Mouse (Mus musculus): ENCODE data around the gene Tmem184a. TPM values are rescaled to one million over a fixed set of nuclear protein-coding genes. Genes with fewer than 3 reads are reported as not detected.

Gene Tmem184a
- polyA plus RNA-seq (2017; shearing (Covaris generic)): under 1 TPM in 1 of 3 experiments, not detected in 2; 0.12 TPM

DNA sequence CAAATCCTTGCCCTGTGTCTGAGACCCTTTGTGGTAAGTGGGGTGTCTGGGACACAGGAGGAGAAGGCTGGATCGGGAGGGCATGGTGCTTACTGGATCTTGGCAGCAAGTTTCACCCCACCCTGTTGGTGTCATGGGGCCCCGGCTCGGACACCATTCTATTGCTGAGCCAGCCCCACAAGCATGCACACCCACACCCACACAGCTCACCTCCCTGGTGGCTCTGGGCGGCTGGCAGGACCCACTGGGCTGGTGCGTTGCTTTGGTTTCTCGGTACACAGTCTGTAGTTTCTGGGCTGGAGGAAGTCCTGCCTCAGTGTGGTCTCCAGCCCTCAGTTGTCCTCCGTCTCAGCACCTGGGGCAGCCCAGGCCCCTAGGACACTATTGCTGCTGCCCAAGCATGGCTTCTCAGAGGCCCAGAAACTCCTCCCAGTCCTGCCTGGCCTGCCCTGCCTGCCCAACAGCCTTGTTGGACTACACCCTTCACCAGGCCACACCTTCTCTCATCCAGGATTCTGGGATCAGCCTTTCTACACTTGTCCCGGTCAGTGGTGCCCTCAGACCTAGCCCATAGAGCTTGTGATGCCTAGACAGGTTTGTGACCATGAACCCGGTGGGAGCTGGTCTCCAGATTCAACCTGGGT is at the start of gene Tmem184a:
Gene Tmem184a, minus strand, starts transcription at position 380 of the 644 bp plus-strand sequence.
- ATAC-seq: no peak

DNA sequence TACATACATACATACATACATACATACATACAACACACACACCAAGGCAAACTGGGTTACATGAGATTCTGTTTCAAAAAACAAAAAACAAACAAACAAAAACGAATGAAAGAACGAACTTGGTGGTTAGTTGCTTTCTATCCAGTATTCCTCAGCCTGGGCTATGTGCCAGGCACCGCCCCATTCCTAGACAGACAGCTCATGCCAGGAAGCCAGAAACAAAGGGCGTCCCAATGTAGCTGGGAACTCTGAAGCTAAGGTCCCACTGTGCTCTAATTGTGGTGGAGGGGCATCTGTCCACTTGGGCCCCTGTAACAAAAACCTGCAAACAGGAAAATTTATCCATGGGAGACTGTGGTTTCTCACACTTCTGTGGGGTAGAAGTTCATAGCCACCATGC is 43.0 kb upstream of the Tmem184a start:
- ATAC-seq: no peak

DNA sequence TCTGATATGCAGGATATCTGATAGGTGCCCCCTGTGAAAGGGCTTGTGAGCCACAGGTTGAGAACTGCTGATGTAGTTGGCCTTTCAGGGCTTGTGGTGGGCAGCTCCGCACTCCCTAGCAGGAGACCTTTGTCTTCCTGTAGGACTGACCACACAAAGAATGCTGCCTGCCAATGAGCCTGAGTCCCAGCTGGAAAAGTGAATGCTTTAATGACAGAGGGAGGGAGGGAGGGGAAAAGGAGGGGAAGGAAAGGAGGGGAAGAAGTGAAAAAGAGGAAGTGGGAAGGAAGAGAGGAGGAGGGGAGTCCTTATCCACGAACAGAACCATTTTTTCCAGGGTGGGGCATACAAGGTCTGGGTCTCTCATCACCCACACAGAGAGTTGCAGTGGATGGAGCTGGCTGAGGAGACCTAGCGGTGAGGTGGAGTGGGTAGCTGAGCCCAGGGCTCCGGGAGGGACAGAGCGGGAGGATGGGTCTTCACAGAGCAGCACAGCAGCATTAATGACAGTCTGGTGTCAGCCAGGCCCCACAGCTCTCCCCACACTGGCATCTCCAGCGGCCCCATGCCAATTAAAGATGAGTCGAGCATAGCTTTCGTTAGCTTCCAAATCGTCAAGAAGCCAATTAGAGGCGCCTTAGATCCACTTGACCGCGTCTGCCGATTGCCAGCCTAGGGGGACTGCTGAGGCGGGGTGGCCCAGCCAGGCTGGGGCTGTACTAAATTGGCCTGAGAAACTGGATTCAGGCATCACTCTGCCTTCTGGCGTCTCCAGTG is 40.8 kb upstream of the Tmem184a start:
- no peak for ATAC-seq

DNA sequence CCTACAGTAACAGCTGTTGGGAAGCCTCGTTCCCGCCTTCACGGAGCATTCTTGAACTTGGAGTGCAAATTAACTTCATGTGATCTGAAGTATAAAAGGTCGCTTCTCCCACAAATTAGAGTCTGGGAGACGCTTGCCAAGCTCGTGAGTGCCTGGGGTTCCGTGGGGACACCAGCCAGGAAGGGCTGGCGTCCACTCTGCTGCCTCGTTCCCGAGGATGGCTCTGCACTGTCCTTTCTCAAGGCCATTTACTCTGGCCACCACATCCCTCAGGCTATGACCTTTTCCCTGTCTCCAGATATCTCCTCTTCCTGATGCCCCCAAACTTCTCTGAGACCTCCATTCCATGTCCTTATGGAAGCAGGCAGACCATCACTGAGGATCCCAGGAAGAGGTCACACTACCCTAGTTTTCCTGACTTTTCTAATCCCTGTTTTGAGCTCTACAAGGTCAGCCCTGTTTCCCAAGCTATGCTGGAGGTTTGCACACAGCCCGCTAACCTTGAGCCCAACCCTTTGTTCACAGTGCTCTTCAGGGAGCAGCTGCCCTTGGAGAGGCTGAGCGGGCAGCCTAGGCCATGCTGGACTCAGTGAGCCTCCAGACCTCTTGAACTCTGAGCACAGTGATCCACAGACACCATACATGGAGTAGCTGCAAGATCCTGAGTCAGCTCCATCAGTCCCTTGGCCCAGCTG is 30.1 kb upstream of the Tmem184a start:
- no peak for ATAC-seq

DNA sequence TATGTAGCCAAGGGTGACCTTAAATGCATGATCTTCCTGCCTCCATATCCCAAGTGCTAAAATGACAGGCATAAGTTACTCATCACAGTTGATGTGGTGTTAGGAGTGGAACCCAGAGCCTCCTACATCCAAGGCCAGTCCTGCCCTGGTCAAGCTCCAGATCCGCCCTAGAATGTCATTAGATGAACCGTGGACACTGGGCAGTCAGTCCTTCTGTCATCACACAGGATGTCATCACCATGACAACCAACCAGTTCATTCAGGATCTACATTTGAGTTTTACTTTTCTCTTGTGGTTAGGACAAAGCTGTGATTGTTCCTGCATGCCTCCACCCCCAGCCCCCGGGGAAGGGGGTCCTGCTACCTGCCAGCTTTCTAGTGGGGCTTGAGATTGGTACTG is 19.4 kb upstream of the Tmem184a start:
- no peak for ATAC-seq

DNA sequence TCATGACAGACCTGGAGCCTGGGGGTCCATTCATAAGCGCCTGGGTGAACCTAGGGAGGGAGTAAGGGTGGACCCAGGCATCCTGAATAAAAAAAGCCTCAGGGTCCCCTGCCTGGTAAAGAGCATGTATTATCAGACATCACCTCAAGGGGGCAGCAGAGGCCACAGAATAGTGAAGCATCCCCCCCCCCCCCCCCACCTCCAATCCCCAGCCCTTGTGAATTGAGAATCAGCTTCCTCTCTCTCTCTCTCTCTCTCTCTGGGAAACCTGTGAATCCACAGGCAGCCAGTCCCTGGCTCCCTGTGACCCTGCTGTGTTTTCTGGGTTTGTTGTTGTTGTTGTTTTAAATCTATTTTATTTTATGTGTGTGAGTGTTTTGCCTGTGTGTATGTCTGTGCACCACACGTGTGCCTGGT is 18.8 kb upstream of the Tmem184a start:
- ATAC-seq: peak; percentile 52

DNA sequence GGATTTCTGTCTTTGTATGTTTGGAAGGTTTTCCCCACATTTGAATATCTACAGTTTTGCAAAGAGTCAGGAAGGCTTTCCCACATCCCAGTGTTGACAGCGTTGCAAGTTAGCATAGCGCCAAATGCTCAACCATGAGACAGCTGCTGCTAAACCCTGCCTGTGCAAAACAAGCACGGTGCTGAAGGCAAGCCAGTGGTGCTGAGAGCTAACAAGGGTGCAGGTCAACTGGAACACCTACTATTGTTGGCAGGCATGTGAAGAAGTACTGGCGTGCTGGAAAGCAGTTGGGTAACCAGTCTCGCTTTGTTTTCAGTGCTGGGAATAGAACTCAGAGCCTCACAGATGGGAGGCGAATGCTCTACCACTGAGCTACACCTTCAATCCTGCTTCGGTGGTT is 16.0 kb upstream of the Tmem184a start:
- ATAC-seq: no peak

DNA sequence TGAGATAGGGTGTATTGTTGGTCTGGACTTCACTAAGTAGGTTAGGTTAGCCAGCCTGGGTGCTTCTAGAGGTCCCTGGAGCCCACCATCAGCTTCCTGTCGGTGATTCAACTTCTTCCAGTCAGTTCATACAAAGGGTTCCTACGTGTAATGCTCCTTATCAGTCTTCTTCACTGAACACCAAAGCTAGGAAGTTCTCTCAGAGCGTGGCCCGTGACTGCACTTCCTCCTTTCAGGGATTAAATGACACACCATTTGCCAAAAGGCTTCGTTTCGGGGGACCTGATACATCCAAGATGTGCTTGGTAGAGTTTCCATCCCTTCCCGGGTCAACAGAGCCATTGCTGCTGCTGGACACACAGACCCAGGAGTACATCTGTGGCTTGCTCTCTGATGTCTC is 12.4 kb upstream of the Tmem184a start:
- ATAC-seq: no peak

DNA sequence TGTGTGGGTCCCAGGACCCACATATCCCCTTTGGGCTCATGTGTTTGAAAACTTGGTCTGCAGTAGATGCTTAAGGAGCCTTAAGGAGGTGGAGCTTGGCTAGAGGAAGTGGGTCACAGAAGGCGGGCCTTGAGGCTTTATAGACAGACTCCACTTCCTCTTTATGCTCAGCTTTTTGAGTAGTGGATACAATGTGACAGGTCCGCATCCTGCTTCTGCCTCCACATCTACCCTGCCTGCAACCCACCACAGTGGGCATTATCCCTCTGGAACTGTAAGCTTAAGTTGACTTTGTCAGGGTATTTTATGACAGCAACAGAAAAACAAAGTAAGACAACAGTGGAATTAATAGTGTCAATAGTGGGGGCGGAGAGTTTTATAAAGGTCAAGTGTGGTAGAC is 11.0 kb upstream of the Tmem184a start:
- ATAC-seq: peak; percentile 92

DNA sequence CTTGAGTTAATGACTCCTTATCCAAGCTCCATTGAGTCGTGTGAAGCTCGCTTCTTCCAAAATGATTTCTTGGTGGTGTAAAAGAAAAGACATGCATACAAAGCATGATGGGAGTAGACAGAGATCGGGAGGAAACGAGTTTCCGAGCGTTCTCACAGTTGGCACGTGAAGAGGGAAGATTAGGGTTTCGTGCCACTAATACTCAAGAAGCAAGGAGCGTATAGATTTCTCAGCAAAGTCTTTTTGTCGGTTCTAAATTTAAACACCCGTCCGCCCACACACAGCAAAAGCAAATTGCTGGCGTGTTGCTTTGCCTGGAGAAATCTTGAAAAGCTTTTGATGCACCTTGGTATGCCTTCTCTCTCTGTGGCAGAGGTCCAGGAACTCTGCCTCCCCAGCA is 9.7 kb upstream of the Tmem184a start:
- no peak for ATAC-seq

DNA sequence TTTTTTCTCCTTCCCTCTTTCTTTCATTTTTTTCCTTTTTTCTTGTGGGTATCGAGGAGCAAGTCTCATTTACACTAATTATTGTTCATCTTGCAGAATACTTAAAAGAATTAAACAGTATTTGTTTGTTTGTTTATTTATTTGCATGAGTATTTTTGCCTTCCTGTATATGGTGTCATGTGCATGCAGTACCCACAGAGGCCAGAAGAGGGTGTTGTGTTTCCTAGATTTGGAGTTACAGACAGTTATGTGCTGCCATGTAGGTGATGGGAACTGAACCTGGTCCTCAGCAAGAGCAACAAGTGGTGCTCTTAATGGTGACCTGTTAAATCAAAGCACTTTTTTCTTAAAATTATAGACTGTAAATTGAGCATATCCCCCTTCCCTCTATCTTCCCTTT is 7.9 kb upstream of the Tmem184a start:
- no peak for ATAC-seq

DNA sequence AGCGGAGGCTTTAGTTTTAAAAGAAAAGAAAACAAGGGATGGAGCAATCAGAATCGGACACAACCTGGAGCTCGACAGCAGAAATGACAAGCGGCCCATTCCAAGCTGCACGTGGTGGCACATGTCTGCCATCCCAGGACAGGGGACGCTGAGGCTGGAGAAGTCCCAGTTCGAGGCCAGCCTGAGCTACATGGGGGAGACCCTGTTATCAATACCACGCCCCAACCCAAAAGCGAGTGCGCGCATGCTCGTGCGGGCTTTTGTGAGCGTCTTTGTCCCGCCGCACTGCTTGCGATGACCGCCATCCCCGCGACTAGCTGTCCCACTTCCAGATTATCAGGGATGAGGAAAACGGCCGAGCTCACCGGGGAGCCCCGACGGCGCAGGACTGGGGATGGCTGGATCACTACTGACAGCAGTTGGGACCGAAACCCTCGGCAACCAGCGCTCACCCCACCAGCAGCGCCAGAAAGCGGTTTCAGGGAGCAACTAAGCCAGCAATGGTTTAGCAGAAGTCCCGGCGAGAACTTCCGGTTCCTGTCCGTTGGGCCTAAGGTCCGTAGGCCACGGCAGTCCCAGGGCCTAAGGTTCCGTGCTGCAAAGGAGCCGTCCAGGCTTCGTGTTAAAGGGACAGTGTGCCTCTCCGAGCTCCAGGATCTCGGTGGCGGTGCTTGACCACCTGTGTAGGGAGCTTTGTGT is 6.8 kb upstream of the Tmem184a start, which contains the start of the genes Gm26938 and Psmg3:
Gene Gm26938, minus strand, starts transcription at position 51 of the 699 bp plus-strand sequence.
Gene Psmg3, minus strand, starts transcription at position 529 of the 699 bp plus-strand sequence.
- peak; percentile 75 for ATAC-seq

DNA sequence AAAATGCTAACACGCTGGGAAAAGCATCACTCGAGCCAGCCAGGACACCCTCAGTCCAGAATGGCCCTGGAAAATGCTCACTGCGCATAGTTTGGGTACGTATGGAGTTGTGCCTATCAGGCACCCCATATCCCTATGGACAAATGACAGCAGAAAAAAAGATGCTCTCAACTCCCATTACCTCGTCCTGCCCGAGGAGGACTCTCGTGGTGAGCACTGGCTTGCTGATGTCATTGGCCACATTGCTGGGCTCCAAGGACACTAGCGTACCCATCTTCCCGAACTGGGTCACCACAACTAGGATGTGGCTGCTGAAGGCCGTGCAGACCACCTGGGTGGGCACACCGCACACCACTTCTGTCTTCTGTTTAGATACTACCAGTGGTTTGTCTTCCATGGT is 6.2 kb upstream of the Tmem184a start:
- no peak for ATAC-seq

DNA sequence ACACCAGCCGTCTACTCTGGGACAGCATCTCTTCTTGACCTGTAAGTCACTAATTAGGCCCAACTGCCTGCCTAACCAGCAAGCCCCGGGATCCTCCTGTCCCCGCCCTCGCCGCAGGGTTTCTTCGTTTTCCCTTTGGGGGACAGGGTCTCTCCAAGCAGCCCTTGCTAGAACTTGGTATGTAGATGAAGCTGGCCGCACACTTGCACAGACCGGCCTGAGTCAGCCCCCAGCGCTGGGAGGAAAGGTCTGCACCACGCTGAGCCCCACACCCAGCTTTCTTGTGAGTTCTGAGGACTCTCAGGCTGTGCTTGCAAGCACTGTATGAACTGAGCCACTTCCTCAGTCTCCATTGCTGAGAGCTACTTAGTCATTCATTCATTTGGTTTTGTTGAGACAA is 4.8 kb upstream of the Tmem184a start:
- ATAC-seq: no peak

DNA sequence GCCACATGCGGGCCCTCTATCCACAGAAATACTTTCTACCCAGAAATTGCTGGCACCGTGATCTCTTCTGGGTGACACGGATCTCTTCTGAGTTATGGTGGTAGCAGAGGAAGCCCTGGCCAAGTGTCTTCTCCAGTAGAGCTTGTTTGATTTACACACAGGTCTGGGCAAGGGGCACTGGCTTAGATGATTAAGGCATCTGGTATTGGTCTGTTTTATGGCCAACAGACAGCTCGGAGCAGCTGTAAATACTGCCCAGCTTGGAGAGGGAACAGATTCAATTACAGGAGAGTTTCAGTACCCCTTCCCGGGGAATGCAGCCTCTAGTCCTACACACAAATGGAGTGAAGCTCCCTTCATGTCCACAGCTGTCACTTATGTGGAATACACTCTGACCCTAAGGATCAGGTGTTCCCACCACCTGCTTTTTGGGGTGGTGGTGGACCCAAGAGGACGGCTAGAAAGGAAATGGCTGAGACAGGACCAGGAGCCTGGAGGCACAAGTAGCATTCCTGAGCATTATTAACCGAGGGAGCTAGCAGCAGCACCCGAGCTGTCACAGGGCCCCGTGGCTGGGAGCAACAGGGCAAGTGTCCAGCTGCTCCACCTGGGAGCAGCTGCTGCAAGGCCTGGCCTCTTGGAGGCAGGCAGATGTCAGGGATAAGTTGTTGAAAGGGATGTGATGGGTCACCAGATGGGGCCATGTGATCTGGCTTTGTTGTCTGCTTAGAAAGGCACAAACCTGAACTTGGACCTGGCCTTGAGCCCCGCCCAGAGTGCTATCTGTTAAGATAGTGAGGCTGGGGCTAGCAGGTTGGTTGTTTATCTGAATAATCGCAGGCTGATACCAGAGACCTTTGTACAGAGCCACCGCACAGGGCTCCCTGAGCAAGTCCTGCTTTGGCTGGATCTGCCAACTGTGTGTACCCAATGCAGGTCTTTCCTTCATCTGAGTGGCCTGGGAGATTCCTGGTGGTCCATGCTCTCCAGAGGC is 2.0 kb upstream of the Tmem184a start:
- ATAC-seq: no peak

DNA sequence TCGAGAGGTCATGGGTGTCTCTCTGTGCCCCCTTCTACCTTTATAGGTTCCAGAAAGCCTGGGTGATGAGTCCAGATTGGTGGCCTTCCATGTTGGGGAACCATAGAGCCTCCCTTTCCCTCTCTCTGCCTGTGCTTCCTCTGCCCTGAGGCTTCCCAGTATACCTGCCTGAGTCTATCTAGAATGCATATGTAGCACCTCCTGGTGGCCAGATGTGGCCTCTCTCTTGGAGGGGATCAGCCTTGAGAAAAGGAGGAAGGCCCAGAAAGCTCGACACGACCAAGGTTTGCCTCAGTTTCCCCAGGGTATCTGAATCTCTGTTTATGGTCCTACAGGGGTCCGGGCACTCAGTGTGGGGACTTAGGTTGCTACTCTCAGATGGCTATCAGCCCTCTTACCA is 916 bp downstream of the Tmem184a start:
- no peak for ATAC-seq

DNA sequence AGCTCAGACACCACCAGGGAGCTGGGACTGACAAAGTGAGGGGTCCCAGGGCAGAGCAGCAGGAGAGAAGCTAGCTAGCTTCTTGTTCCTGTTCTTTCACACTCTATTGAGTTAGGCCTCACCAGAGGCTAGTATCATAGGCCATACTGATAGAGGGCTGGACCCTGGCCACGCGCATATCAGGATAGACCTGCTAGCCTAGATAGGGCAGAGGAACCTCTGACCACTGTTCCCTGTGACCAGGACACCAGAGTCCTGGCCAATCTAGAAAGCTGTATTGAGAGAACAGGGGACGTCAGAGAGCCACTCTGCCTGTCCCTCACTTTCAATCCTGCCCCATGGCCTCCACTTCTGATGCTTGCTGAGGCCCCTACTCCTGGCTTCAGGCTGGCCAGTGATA is 1.7 kb downstream of the Tmem184a start:
- ATAC-seq: no peak

DNA sequence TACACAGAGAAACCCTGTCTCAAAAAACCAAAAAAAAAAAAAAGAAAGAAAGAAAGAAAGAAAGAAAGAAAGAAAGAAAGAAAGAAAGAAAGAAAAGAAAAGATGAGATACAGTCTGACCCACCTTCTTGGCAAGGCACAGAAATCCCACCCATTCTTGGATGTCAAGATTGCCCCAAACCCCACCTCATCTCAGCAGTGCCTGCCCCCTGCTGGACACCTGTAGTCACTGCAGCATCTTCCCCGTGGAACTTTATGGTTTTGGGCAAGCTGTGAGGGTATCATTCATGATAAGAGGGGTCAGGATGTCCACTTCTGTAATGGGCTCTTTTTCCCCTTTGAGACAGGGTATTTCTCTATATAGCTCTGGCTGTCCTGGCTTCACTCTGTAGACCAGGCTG is 2.4 kb downstream of the Tmem184a start:
- no peak for ATAC-seq

DNA sequence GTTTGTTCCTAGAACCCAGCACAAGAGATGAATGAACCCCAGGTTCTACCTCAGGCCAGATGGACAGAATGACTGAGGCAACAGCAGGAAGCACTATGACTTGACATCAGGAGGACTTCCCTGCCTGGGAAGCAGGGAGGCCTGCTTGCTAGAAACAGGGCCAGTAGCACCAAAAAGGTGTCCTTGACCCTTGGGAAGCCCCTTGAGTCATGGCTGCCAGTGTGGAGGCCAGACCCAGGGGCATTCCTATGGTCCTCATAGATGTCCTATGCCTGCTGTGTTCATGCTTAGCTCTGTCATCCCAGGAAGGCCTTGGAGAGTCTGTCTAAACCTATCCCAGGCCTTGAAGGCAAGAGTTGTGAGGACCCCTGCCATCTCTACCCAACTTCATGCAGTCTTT is 3.3 kb downstream of the Tmem184a start:
- ATAC-seq: no peak

DNA sequence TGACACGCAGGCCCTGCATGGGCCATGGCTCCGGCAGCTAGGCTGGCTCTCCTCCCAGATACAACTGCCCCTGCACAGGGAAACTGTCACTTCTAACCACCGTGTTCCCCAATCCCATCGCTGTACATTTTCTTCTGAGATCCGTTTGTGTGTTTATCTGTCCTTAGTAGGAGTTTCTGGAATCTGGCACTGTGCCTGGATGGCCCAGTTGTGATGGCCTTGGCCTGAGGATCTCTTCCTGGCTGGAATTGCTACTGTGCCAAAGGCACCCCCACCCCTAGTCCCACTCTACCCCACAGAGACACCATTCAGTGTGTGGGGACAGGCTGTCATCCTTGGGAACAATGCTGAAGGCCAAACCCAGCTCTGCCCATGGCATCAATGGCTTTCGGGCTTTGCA is 3.8 kb downstream of the Tmem184a start:
- no peak for ATAC-seq

DNA sequence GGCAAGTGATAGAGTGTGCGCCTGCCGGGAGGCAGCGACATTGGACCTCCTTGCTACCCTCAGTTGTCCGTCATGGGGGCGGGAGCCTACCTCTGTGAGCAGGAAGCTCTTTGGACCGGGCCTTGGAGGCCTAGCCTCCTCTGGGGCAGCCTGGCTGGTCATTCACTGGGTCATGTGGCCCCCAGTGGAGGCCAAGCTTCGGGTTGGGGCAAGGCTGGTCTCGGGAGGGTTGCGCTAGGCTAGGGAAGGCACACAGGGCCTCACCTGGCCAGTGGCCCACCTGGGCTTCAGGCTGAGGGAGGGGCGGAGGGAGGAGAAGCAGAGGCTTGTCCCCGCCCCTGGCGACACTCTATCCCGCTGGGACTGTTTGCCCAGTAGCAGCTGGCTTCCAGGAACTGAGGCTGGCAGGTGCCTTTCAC is 5.7 kb downstream of the Tmem184a start:
- ATAC-seq: no peak

DNA sequence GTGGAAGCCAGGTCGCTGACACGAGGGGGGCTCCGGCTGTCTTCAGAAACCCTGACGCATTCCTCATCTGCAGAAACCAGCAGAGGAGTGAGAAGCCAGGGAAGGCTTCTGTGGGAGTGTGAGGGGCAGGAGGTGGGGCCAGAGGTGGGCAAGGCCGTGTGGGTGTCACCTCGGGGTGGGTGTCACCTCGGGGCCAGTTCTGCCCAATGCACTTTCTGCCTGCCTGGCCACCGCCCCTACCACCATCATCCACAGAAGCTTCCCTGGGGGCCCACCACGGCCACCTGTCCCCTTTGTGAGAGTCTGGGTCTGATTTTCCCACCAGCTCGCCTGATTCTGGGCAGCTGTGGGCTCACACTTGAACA is 6.6 kb downstream of the Tmem184a start:
- no peak for ATAC-seq
